12 mouse cellular contexts compared by ENCODE assay signal in the genomic region with DNA sequence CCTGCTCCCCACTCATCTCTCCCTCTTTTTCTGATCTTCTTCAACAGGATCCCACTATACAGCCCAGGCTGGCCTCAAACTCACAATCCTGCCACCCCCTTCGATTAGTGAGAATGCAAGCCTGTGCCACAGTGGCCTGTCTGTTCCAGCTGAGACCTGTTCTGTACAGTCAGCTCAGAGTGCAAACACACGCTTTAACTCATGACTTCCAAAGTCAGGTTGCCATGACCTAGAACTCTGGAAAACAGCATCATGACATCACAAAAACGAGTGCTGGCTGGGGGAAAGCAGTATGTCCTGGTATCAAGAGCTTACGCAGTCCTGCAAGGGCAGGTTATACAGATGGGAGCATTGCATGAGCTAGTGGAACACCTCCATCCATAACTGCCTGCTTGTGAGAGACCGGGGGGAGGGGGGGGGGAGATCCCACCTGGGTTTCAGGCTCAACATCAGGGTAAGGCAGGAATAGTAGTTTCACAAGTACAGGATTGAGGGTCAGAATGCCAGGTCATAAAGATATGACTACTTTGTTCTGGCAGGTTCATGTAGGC. TPM values are rescaled to one million over a fixed set of nuclear protein-coding genes. Genes with fewer than 3 reads are reported as not detected.
DNase-seq lines count a peak whose midpoint lies in the region; ATAC-seq and TF ChIP-seq lines count a peak whose summit lies in the region.
"Had no signal": no experiment of that assay in that cellular context is flagged by ENCODE, and none has a peak within 500 bp of the region (broad histone marks: within the 10 kb centered on the region; RNA-seq: fewer than 3 reads in every experiment).

No protein-coding gene starts in this region.

- no peak overlapping the region for H3K27ac ChIP-seq in kidney, embryonic 16.5 days (ENCODE audit: low read length)
- H3K27ac ChIP-seq in hindbrain, embryonic 12.5 days = no peak overlapping the region
- H3K27ac ChIP-seq in midbrain, embryonic 15.5 days = no peak overlapping the region
- H3K27ac ChIP-seq: liver, embryonic 15.5 days; macrophage had no signal

- H3K9me3 ChIP-seq in kidney, embryonic 16.5 days (ENCODE audit: low read length) = no peaks in the 10 kb centered on the region
- H3K9me3 ChIP-seq in hindbrain, embryonic 12.5 days (replicated peaks) = no peaks in the 10 kb centered on the region
- H3K9me3 ChIP-seq in midbrain, embryonic 15.5 days = no peaks in the 10 kb centered on the region
- H3K9me3 ChIP-seq: liver, embryonic 15.5 days had no signal

- H3K9ac ChIP-seq in kidney, embryonic 16.5 days (replicated peaks; ENCODE audit: low read length) = no peak overlapping the region
- 0 out of 2 replicates have a peak overlapping the region, but pooled peaks have one; percentile 43 for H3K9ac ChIP-seq in hindbrain, embryonic 12.5 days
- no peak overlapping the region for H3K9ac ChIP-seq in midbrain, embryonic 15.5 days
- H3K9ac ChIP-seq: liver, embryonic 15.5 days had no signal

- WGBS in kidney, embryonic 16.5 days = 78% methylated on average over 5 of the region's 5 CpGs
- 80% methylated on average over 5 of the region's 5 CpGs for WGBS in hindbrain, embryonic 12.5 days
- WGBS in midbrain, embryonic 15.5 days = 78% methylated on average over 5 of the region's 5 CpGs
- 71% methylated on average over 5 of the region's 5 CpGs for WGBS in lung, adult 2 months

- TF ChIP-seq CTCF in brain, embryonic 14.5 days (IDR thresholded peaks at IDR 0.05; ENCODE audit: borderline replicate concordance, extremely low read depth, insufficient read depth, insufficient read length) = no peak
- TF ChIP-seq CTCF in lung, adult 2 months (IDR thresholded peaks at IDR 0.05; ENCODE audit: insufficient read depth, low read length) = no peak

- H3K4me3 ChIP-seq in kidney, embryonic 16.5 days (ENCODE audit: low read length) = no peak overlapping the region
- H3K4me3 ChIP-seq in hindbrain, embryonic 12.5 days = no peak overlapping the region
- no peak overlapping the region for H3K4me3 ChIP-seq in midbrain, embryonic 15.5 days
- no peak overlapping the region for H3K4me3 ChIP-seq in lung, adult 2 months (replicated peaks; ENCODE audit: extremely low read depth, low read depth, low read length)
- H3K4me3 ChIP-seq: liver, embryonic 15.5 days; myocyte had no signal

- no peak for TF ChIP-seq POLR2A in brain, embryonic 14.5 days (IDR thresholded peaks at IDR 0.05; ENCODE audit: borderline replicate concordance, extremely low read depth, insufficient read depth, insufficient read length, poor library complexity, severe bottlenecking)
- TF ChIP-seq POLR2A in lung, adult 2 months (IDR thresholded peaks at IDR 0.05; ENCODE audit: borderline replicate concordance, extremely low read depth, low read depth, low read length) = no peak

- H3K36me3 ChIP-seq in kidney, embryonic 16.5 days (ENCODE audit: insufficient read depth, low read length) = no peaks in the 10 kb centered on the region
- no peaks in the 10 kb centered on the region for H3K36me3 ChIP-seq in hindbrain, embryonic 12.5 days
- no peaks in the 10 kb centered on the region for H3K36me3 ChIP-seq in midbrain, embryonic 15.5 days (replicated peaks)
- H3K36me3 ChIP-seq: liver, embryonic 15.5 days had no signal

- DNase-seq in kidney, adult 18-20 months = no peak
- peak; percentile 26 for DNase-seq in brain, embryonic 14.5 days (ENCODE audit: low read depth)
- DNase-seq in lung, adult 2 months = no peak
- DNase-seq in embryo, embryonic 10.5 days (ENCODE audit: low spot score) = no peak
- DNase-seq: kidney, adult 11 months had no signal

- peaks cover 7% of the 10 kb centered on the region; the same call in 1 of the 2 replicates for H3K4me1 ChIP-seq in kidney, embryonic 16.5 days (ENCODE audit: insufficient read depth, low read length)
- no peaks in the 10 kb centered on the region for H3K4me1 ChIP-seq in hindbrain, embryonic 12.5 days
- no peaks in the 10 kb centered on the region for H3K4me1 ChIP-seq in midbrain, embryonic 15.5 days
- no peaks in the 10 kb centered on the region for H3K4me1 ChIP-seq in lung, adult 2 months (ENCODE audit: control insufficient read depth, insufficient read depth, low read length)
- H3K4me1 ChIP-seq: liver, embryonic 15.5 days had no signal

- no peaks in the 10 kb centered on the region for H3K27me3 ChIP-seq in kidney, embryonic 16.5 days (ENCODE audit: insufficient read depth, low read length)
- no peaks in the 10 kb centered on the region for H3K27me3 ChIP-seq in hindbrain, embryonic 12.5 days
- H3K27me3 ChIP-seq in midbrain, embryonic 15.5 days (replicated peaks) = no peaks in the 10 kb centered on the region
- H3K27me3 ChIP-seq: liver, embryonic 15.5 days had no signal

- 0 out of 2 replicates have a peak, but pooled peaks have one; percentile 60 for ATAC-seq in kidney, embryonic 16.5 days (ENCODE audit: low FRiP score, low TSS enrichment)
- peak; percentile 68 for ATAC-seq in hindbrain, embryonic 12.5 days (ENCODE audit: low FRiP score)
- ATAC-seq in midbrain, embryonic 15.5 days (replicated peaks) = peak; percentile 51
- no peak for ATAC-seq in erythroid progenitor cell, adult 5-6 weeks (replicated peaks; ENCODE audit: low FRiP score, poor library complexity, severe bottlenecking)

- no peak overlapping the region for H3K4me2 ChIP-seq in kidney, embryonic 16.5 days (replicated peaks; ENCODE audit: low read depth, low read length)
- peak overlapping the region; percentile 31 for H3K4me2 ChIP-seq in hindbrain, embryonic 12.5 days (replicated peaks)
- peak overlapping the region; percentile 35 for H3K4me2 ChIP-seq in midbrain, embryonic 15.5 days
- H3K4me2 ChIP-seq: liver, embryonic 15.5 days had no signal

RNA-seq across cellular contexts. Expression of a gene that starts 25.8 kb away (rescaled TPM):
- 35.1 and 36.5 TPM in 2 replicates for polyA plus RNA-seq in kidney, embryonic 16.5 days (2015; fragmentation: Nextera tagmentation; extraction: Ambion mirVana)
- 7.0 and 7.4 TPM in 2 replicates for polyA plus RNA-seq in brain, embryonic 14.5 days (2012; rRNA removed)
- polyA plus RNA-seq in hindbrain, embryonic 12.5 days (2016; fragmentation: Nextera tagmentation; extraction: Ambion mirVana) = 14.8 and 15.6 TPM in 2 replicates
- 7.1 and 7.5 TPM in 2 replicates for polyA plus RNA-seq in midbrain, embryonic 15.5 days (2015; fragmentation: Nextera tagmentation; extraction: Ambion mirVana)
- 12.9 and 18.8 TPM in 2 replicates for polyA plus RNA-seq in lung, adult 2 months (2012; rRNA removed)
- total RNA-seq in erythroid progenitor cell, adult 5-6 weeks (2015; ENCODE audit: low replicate concordance) = 9.4 TPM in 1 of 2 replicates, not detected in the other
- 0.61 and 2.1 TPM in 2 replicates for total RNA-seq in erythroid progenitor cell, adult 5-6 weeks (2017; ENCODE audit: low replicate concordance)
